Mouse (Mus musculus): Measurements from ENCODE around the gene Vps26c.
"Not testable (repeated sequence)": the region's sequence is repeated elsewhere in the genome, so short reads cannot be mapped to it uniquely, and the experiment has no call there.

Gene Vps26c

GRCm38 (mm10) chr16:94497911-94498310, 28.7 kb downstream of the Vps26c start:
- peaks cover 7% of the 10 kb centered on the region; the same call in 1 of the 2 replicates for H3K4me1 ChIP-seq (replicated peaks; ENCODE audit: low read depth, low read length)
- no peaks in the 10 kb centered on the region for H3K9me3 ChIP-seq (ENCODE audit: low read length)
- no peaks in the 10 kb centered on the region for H3K27me3 ChIP-seq (ENCODE audit: insufficient read depth, low read length)
- H3K36me3 ChIP-seq (ENCODE audit: insufficient read depth, low read length): peaks cover 63% of the 10 kb centered on the region
- H3K4me3 ChIP-seq (replicated peaks; ENCODE audit: low read length): no peak overlapping the region
- TF ChIP-seq NANOG (IDR thresholded peaks at IDR 0.05; ENCODE audit: borderline replicate concordance, low read length) (no peak), POU5F1 (IDR thresholded peaks at IDR 0.05; ENCODE audit: borderline replicate concordance, low read length) (no peak), CTCF (conservative IDR thresholded peaks at IDR 0.05; ENCODE audit: low read length) (no peak)

DNA sequence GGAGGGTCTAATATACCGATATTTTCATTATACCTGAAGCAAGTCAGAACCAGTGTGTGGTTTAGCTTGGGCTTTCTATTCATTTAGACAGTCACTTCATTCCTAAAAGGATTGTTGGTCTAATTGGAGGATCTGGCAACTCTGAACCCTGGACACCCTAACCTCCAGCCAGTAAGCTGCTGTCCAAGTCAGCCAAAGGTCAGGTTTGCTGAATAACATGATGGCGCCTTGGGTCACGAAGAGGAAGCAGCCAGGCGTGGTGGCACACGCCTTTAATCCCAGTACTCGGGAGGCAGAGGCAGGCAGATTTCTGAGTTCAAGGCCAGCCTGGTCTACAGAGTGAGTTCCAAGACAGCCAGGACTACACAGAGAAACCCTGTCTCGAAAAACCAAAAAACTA, 29.5 kb downstream of the Vps26c start:
- H3K9me3 ChIP-seq (ENCODE audit: low read length): not testable (repeated sequence)

DNA sequence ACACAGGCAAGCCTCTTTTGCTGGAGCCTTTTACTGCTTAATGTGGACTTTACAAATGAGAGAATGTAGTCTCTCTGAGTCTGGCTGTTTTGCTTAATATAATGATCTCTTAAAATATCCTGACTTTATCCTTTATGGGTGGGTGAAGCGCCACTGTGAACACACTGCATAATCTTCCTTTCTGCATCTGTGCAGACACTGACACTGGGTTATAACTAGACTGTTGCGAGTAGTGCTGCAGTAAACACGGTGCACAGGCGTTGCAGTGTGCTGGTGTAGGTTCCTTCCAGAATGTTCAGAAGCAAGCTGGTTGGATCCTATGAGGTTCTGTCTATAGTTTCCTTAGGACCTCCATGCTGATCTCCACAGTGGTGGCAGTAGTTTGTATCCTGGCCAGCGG, 37.3 kb downstream of the Vps26c start:
- no peak for TF ChIP-seq POU5F1 (IDR thresholded peaks at IDR 0.05; ENCODE audit: borderline replicate concordance, low read length)
- Histone ChIP-seq H3K9me3 (ENCODE audit: low read length) (no peaks in the 10 kb centered on the region), H3K27me3 (ENCODE audit: insufficient read depth, low read length) (no peaks in the 10 kb centered on the region), H3K4me1 (replicated peaks; ENCODE audit: low read depth, low read length) (peaks cover 2% of the 10 kb centered on the region; the same call in 1 of the 2 replicates), H3K36me3 (ENCODE audit: insufficient read depth, low read length) (no peaks in the 10 kb centered on the region), H3K4me3 (replicated peaks; ENCODE audit: low read length) (no peak overlapping the region)

More for the DNA sequence above, 29.5 kb downstream of the Vps26c start:
- not testable (repeated sequence) for H3K4me3 ChIP-seq (replicated peaks; ENCODE audit: low read length); H3K4me1 ChIP-seq (replicated peaks; ENCODE audit: low read depth, low read length); H3K27me3 ChIP-seq (ENCODE audit: insufficient read depth, low read length)
- H3K36me3 ChIP-seq (ENCODE audit: insufficient read depth, low read length): peaks cover 57% of the 10 kb centered on the region

DNA sequence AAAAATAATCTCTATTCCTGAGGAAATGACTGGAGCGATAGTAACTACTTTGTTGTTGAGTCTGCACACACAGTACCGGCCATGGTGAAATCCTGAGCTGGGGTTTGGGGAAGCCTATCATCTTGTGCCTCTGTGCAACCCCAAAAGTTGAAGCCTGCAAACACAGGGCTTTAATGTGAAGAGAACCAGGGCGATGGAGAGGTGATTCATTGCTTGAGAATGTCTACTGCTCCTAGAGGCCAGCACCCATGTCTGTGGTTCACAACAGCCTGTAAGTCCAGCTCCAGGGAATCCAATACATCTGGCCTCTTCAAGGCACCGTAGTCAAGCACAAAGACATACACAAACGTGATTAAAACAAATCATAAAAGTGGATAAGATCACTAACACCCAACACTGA, 39.3 kb downstream of the Vps26c start:
- H3K4me1 ChIP-seq (replicated peaks; ENCODE audit: low read depth, low read length): no peaks in the 10 kb centered on the region

GRCm38 (mm10) chr16:94484752-94485535, 41.7 kb downstream of the Vps26c start:
- Histone ChIP-seq H3K9me3 (ENCODE audit: low read length) (no peaks in the 10 kb centered on the region), H3K4me1 (replicated peaks; ENCODE audit: low read depth, low read length) (no peaks in the 10 kb centered on the region), H3K36me3 (ENCODE audit: insufficient read depth, low read length) (no peaks in the 10 kb centered on the region), H3K4me3 (replicated peaks; ENCODE audit: low read length) (no peak overlapping the region), H3K27me3 (ENCODE audit: insufficient read depth, low read length) (no peaks in the 10 kb centered on the region)
- TF ChIP-seq POU5F1 (IDR thresholded peaks at IDR 0.05; ENCODE audit: borderline replicate concordance, low read length): no peak
- TF ChIP-seq CTCF (conservative IDR thresholded peaks at IDR 0.05; ENCODE audit: low read length): no peak
- TF ChIP-seq NANOG (IDR thresholded peaks at IDR 0.05; ENCODE audit: borderline replicate concordance, low read length): no peak

More for the DNA sequence above, 39.3 kb downstream of the Vps26c start:
- no peaks in the 10 kb centered on the region for H3K27me3 ChIP-seq (ENCODE audit: insufficient read depth, low read length)
- H3K4me3 ChIP-seq (replicated peaks; ENCODE audit: low read length): no peak overlapping the region
- H3K36me3 ChIP-seq (ENCODE audit: insufficient read depth, low read length): no peaks in the 10 kb centered on the region
- TF ChIP-seq NANOG (IDR thresholded peaks at IDR 0.05; ENCODE audit: borderline replicate concordance, low read length) (no peak), POU5F1 (IDR thresholded peaks at IDR 0.05; ENCODE audit: borderline replicate concordance, low read length) (no peak), CTCF (conservative IDR thresholded peaks at IDR 0.05; ENCODE audit: low read length) (no peak)
- no peaks in the 10 kb centered on the region for H3K9me3 ChIP-seq (ENCODE audit: low read length)

- TF ChIP-seq POU5F1 (IDR thresholded peaks at IDR 0.05; ENCODE audit: borderline replicate concordance, low read length): no peak
- TF ChIP-seq CTCF (conservative IDR thresholded peaks at IDR 0.05; ENCODE audit: low read length): no peak
- TF ChIP-seq NANOG (IDR thresholded peaks at IDR 0.05; ENCODE audit: borderline replicate concordance, low read length): no peak
- H3K9me3 ChIP-seq (ENCODE audit: low read length): no peaks in the 10 kb centered on the region
- H3K27me3 ChIP-seq (ENCODE audit: insufficient read depth, low read length): no peaks in the 10 kb centered on the region
- peaks cover 20% of the 10 kb centered on the region for H3K36me3 ChIP-seq (ENCODE audit: insufficient read depth, low read length)
- H3K4me3 ChIP-seq (replicated peaks; ENCODE audit: low read length): no peak overlapping the region
- H3K4me1 ChIP-seq (replicated peaks; ENCODE audit: low read depth, low read length): peaks cover 18% of the 10 kb centered on the region
These were observed 53.4 kb downstream of the Vps26c start for GRCm38 (mm10) chr16:94473086-94473822.

GRCm38 (mm10) chr16:94472515-94472951, 54.1 kb downstream of the Vps26c start:
- TF ChIP-seq CTCF (conservative IDR thresholded peaks at IDR 0.05; ENCODE audit: low read length): no peak
- TF ChIP-seq POU5F1 (IDR thresholded peaks at IDR 0.05; ENCODE audit: borderline replicate concordance, low read length): no peak
- no peak for TF ChIP-seq NANOG (IDR thresholded peaks at IDR 0.05; ENCODE audit: borderline replicate concordance, low read length)
- no peaks in the 10 kb centered on the region for H3K9me3 ChIP-seq (ENCODE audit: low read length)
- H3K27me3 ChIP-seq (ENCODE audit: insufficient read depth, low read length): no peaks in the 10 kb centered on the region

DNA sequence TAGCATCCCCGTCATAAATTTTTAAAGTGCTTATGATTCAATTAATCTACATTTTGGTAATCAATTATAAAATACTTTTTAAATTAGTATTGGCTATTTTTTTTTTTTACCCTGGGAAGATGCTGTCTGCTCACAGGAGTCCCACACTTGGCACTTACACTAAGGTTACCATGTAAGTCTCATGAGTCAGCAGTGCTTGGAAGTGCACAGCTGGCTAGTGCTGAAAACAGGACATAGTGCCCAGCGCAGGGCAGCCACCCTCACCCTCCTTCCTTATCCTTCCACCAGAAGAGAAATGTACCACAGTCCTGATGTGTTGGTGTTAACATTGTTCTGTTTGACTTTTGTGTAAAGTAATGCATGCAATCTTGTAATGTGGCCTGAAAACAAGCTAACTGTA, 58.2 kb downstream of the Vps26c start:
- no peaks in the 10 kb centered on the region for H3K27me3 ChIP-seq (ENCODE audit: insufficient read depth, low read length)
- TF ChIP-seq NANOG (IDR thresholded peaks at IDR 0.05; ENCODE audit: borderline replicate concordance, low read length) (no peak), POU5F1 (IDR thresholded peaks at IDR 0.05; ENCODE audit: borderline replicate concordance, low read length) (no peak), CTCF (conservative IDR thresholded peaks at IDR 0.05; ENCODE audit: low read length) (no peak)
- H3K36me3 ChIP-seq (ENCODE audit: insufficient read depth, low read length): peaks cover 64% of the 10 kb centered on the region
- no peak overlapping the region for H3K4me3 ChIP-seq (replicated peaks; ENCODE audit: low read length)
- no peaks in the 10 kb centered on the region for H3K9me3 ChIP-seq (ENCODE audit: low read length)
- peaks cover 23% of the 10 kb centered on the region for H3K4me1 ChIP-seq (replicated peaks; ENCODE audit: low read depth, low read length)

More at GRCm38 (mm10) chr16:94472515-94472951, 54.1 kb downstream of the Vps26c start:
- peaks cover 27% of the 10 kb centered on the region for H3K36me3 ChIP-seq (ENCODE audit: insufficient read depth, low read length)
- H3K4me1 ChIP-seq (replicated peaks; ENCODE audit: low read depth, low read length): peaks cover 18% of the 10 kb centered on the region
- no peak overlapping the region for H3K4me3 ChIP-seq (replicated peaks; ENCODE audit: low read length)

Measured in E14TG2a.4 (cell line).